Mouse (Mus musculus) layer of hippocampus, adult 6 months (tissue): ENCODE measurements around the gene Olfr1176. TPM values are rescaled to one million over a fixed set of nuclear protein-coding genes. Genes with fewer than 3 reads are reported as not detected.

Source experiments
- long read RNA-seq, 2 experiments: library from polyadenylated mRNA; unstranded; transcript quantifications; one replicate each; pipeline ENCODE4 v2.0.0; 2019 to 2020
- polyA plus RNA-seq: library from polyadenylated mRNA; unstranded; fragments of <200 nt; fragmentation: Nextera tagmentation; gene quantifications from 2 replicates; pipeline ENCODE4 v1.2.3, GENCODE M21; 2021

Gene Olfr1176
- polyA plus RNA-seq = not detected in 2 replicates
- long read RNA-seq, experiment 1 = 0 reads
- long read RNA-seq, experiment 2 = 0 reads

GRCm38 (mm10) chr2:88336421-88336820 lies at the start of gene Olfr1176:
Gene Olfr1176 (plus strand): TSS chr2:88336721.

GRCm38 (mm10) chr2:88315035-88315434 lies 21.5 kb upstream of the Olfr1176 start, which contains the start of gene Olfr1174-ps:
Gene Olfr1174-ps (minus strand): TSS chr2:88315135.

GRCm38 (mm10) chr2:88327115-88327514 lies 9.4 kb upstream of the Olfr1176 start, which contains the start of gene Olfr1175-ps:
Gene Olfr1175-ps (minus strand): TSS chr2:88327215.

GRCm38 (mm10) chr2:88346392-88346791 lies 9.9 kb downstream of the Olfr1176 start, which contains the start of gene Olfr1177-ps:
Gene Olfr1177-ps (minus strand): TSS chr2:88346492.

GRCm38 (mm10) chr2:88386762-88387161 lies 50.2 kb downstream of the Olfr1176 start, which contains the start of gene Olfr1178:
Gene Olfr1178 (plus strand): TSS chr2:88387062.

Other genes starting within 250 kb of the Olfr1176 start
- gene Olfr1164, start 242.8 kb upstream of the Olfr1176 start, polyA plus RNA-seq = not detected in 2 replicates
- gene Olfr1166, start 208.4 kb upstream of the Olfr1176 start, polyA plus RNA-seq = not detected in 2 replicates
- gene Olfr1167, start 181.5 kb upstream of the Olfr1176 start, polyA plus RNA-seq = not detected in 2 replicates
- gene Olfr1168, start 154.8 kb upstream of the Olfr1176 start, polyA plus RNA-seq = not detected in 2 replicates
- gene Olfr1170, start 108.4 kb upstream of the Olfr1176 start, polyA plus RNA-seq = not detected in 2 replicates
- gene Olfr1173, start 56.8 kb upstream of the Olfr1176 start, polyA plus RNA-seq = not detected in 2 replicates
- not detected in 2 replicates for gene Olfr1174-ps, start 21.6 kb upstream of the Olfr1176 start, polyA plus RNA-seq
- not detected in 2 replicates for gene Olfr1175-ps, start 9.5 kb upstream of the Olfr1176 start, polyA plus RNA-seq
- gene Olfr1177-ps, start 9.8 kb downstream of the Olfr1176 start, polyA plus RNA-seq = not detected in 2 replicates
- not detected in 2 replicates for gene Olfr1178, start 50.3 kb downstream of the Olfr1176 start, polyA plus RNA-seq
- gene Olfr1179, start 69.7 kb downstream of the Olfr1176 start, polyA plus RNA-seq = not detected in 2 replicates
- gene Olfr1180, start 82.4 kb downstream of the Olfr1176 start, polyA plus RNA-seq = not detected in 2 replicates
- not detected in 2 replicates for gene Olfr1181, start 89.5 kb downstream of the Olfr1176 start, polyA plus RNA-seq
- gene Gm13757, start 112.4 kb downstream of the Olfr1176 start, polyA plus RNA-seq = not detected in 2 replicates
- not detected in 2 replicates for gene Olfr1183, start 118.1 kb downstream of the Olfr1176 start, polyA plus RNA-seq
- not detected in 2 replicates for gene Olfr1184, start 146.9 kb downstream of the Olfr1176 start, polyA plus RNA-seq
- not detected in 2 replicates for gene Olfr1185-ps1, start 156.6 kb downstream of the Olfr1176 start, polyA plus RNA-seq
- not detected in 2 replicates for gene Olfr1186, start 181.8 kb downstream of the Olfr1176 start, polyA plus RNA-seq
- gene Olfr1188, start 220.2 kb downstream of the Olfr1176 start, polyA plus RNA-seq = not detected in 2 replicates
- gene Olfr1189, start 249.7 kb downstream of the Olfr1176 start, polyA plus RNA-seq = not detected in 2 replicates